Mouse (Mus musculus): ENCODE data around the gene Crabp2.
A peak's percentile ranks its signal among the peaks of the same experiment; 100 is the strongest.

The Crabp2 gene

GRCm38 (mm10) chr3:87960191-87960585 lies 11.7 kb downstream of the Crabp2 start:
- DNase-seq, result no peak

- DNase-seq, result peak; percentile 95
Observed at GRCm38 (mm10) chr3:87960586-87961191, 12.2 kb downstream of the Crabp2 start.

GRCm38 (mm10) chr3:87970184-87970938 lies 21.9 kb downstream of the Crabp2 start:
- DNase-seq, result peak; percentile 71

- DNase-seq, result peak; percentile 83
Observed at GRCm38 (mm10) chr3:87970939-87971488, 22.5 kb downstream of the Crabp2 start, which contains the start of gene Nes. TSS of gene Nes (plus strand) at chr3:87971078.

GRCm38 (mm10) chr3:87971489-87972202 lies 23.2 kb downstream of the Crabp2 start:
- DNase-seq, result no peak

GRCm38 (mm10) chr3:87972203-87972664 lies 23.8 kb downstream of the Crabp2 start:
- no peak for DNase-seq

- no peak for DNase-seq
Observed at GRCm38 (mm10) chr3:87972776-87973175, 24.3 kb downstream of the Crabp2 start.

GRCm38 (mm10) chr3:87973593-87974380 lies 25.3 kb downstream of the Crabp2 start:
- DNase-seq, result no peak

GRCm38 (mm10) chr3:87974381-87974987 lies 26.0 kb downstream of the Crabp2 start:
- no peak for DNase-seq

GRCm38 (mm10) chr3:87979493-87979892 lies 31.0 kb downstream of the Crabp2 start:
- DNase-seq, result no peak

- DNase-seq, result no peak
Observed at GRCm38 (mm10) chr3:87980085-87980484, 31.6 kb downstream of the Crabp2 start.

GRCm38 (mm10) chr3:87980728-87981127 lies 32.3 kb downstream of the Crabp2 start:
- no peak for DNase-seq

- no peak for DNase-seq
Observed at GRCm38 (mm10) chr3:87981214-87981760, 32.8 kb downstream of the Crabp2 start.

GRCm38 (mm10) chr3:87981894-87982835 lies 33.7 kb downstream of the Crabp2 start:
- DNase-seq, result peak; percentile 83

GRCm38 (mm10) chr3:87982836-87983601 lies 34.6 kb downstream of the Crabp2 start:
- DNase-seq, result peak; percentile 78

- no peak for DNase-seq
Observed at GRCm38 (mm10) chr3:87983627-87984026, 35.2 kb downstream of the Crabp2 start.

GRCm38 (mm10) chr3:87984094-87984493 lies 35.6 kb downstream of the Crabp2 start:
- no peak for DNase-seq

GRCm38 (mm10) chr3:87985505-87986320 lies 37.2 kb downstream of the Crabp2 start:
- DNase-seq, result peak; percentile 50

- peak; percentile 95 for DNase-seq
Observed at GRCm38 (mm10) chr3:87986868-87987267, 38.4 kb downstream of the Crabp2 start.

Data from kidney, postnatal 14 days (tissue).